Mouse (Mus musculus) frontal cortex, postnatal 36 days (tissue): ENCODE data around the gene Ccna2.

Experiments
- DNase-seq, 2 experiments: peaks; one replicate each; pipeline ENCODE4 v3.0.0; 2022; ENCODE audit warnings: low spot score in 2 of 2

Ccna2 gene

DNA sequence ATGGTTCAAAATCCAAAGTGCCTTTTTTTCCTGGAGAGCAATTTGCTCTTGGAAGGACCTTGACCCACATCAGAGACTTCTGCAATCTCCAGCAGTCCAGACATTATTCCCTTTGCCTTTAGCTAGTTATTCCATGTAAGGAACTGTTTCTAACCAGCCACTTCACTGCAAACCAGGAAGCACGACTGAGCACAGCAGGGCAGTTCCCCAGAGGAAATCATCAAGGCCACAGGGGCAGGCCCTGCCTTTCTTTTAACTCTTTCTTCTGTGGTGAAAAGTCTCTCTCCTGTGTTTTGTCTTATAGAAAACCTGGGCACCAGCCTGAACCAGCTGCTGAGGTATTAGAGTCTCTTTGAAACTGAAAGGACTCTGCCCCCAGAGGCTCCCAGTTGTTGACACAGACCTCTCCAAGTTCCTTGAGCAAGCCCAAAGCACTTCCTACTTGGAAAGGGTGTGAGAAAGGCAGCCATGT is 38.7 kb downstream of the Ccna2 start:
- DNase-seq: no peak

DNA sequence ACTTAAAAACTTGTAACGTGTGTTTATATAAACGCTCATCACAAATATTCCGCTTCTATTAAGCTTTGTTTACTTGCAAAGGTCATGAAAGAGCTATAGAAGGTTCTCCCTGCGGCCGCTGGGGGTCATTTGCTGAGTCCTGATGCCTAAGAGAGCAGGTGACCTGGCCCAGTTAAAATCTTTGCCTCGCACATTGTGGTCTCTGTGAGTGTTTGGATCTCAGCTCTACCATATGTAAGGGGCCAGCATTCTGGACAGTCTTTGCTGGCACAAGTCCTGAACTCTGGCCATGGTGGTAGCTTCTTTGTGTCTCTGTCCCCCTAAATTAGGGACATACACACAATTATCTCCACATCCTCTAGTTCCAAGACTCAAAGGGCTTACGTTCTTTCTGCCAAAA is 39.2 kb downstream of the Ccna2 start:
- no peak for DNase-seq

DNA sequence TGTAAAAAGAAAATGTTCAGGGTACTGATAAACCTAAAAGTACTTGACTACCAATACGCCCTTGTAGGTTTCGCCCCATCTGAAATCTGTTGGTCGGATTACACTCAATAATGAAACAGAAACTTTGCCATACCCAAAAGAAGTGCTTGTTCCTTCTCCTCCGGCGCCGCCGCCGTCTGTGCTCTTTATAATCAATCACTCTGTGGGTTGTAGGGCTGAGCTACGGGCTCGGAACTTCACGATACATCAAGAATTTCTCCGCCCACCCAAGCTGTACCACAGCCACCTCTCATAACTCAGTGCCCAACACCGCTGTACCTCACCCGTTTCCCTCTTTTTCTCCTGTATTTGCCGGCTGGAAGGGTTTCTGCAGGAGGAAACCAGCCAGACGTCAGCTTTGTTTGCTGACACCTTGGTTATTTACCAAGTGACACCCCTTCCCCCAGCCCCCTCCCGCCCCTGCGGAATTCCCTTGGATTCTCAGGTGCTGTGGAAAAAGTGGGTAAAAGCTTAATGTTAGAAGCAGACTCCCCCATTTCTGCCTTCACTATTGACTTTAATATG is 39.9 kb downstream of the Ccna2 start:
- no peak for DNase-seq

DNA sequence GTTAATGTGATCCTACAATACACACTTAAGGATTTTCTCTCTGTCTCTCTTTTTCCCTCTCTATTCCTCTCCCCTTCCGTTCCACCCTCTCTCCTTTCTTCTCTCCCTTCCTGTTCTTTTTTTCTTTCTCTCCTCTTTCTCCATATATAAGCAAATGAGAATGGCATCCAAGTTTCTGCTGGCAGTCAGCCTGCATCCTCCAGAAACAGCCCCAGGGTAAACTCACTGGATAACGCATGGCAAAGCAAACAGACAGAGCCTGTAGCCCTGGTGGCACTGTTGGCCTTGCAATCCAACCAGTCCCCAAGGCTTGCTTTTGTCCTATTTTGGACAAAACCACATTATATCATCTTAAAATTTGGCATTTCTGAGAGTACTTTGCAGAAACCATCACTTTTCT is 40.7 kb downstream of the Ccna2 start:
- DNase-seq: peak in 1 of 2 experiments; percentile 53

DNA sequence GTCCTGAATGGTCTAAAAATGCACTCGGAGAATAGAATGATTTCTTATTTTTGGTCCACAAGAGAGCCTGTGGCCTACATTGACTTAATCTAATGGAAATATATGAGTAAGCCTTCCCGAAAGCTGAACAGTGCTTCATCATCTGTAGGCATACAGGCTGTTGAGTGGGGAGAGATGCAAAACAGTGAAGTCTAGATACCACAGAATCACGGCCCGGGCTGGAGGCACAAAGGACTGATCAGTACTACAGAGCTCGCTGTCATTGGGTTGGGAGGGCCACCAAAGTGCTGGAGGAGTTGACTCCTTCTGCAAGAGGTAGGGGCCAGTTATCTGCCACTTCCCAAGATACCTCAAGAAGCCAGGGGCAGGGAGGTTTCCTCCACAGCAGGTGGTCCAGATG is 41.2 kb downstream of the Ccna2 start:
- peak in 1 of 2 experiments; percentile 27 for DNase-seq

DNA sequence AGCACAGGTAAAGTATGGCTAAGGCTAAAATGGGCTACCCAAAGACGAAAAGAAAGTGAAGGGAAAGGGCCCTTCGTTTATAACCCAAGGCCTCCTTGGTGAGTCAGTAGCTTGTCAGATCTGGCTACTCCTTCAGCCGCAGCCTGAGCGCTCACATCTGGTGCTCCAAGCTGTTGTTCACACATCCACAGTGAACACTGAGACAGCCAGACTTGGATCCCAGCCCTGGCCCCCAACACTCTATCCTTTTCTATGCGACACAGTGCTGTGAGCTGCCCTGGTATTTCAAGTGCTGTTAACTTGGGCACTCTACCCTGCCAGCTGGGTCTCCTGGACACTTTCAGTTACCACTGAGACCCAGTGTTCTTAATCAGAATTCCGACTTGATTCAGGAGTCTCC is 41.6 kb downstream of the Ccna2 start:
- DNase-seq: peak; percentile 78 to 87

DNA sequence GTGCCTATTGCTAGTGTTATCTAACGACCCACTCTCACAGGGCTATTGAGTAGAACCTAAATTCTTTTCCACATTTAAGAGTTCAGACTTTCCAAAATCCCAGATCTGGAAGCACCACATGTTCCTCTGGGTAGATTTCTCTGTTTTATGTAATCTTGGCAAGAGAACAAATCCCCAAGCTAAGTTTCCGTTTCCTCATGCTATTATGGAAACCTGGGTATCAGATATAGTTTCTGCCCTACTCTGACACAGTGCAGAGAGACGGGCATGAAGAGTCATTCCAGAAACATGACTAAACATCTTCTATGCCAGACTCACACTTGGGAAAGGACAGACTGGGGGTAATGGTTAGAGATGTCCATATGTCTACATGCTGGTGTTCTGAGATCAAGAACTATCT is 47.5 kb downstream of the Ccna2 start:
- DNase-seq: peak in 1 of 2 experiments; percentile 41

DNA sequence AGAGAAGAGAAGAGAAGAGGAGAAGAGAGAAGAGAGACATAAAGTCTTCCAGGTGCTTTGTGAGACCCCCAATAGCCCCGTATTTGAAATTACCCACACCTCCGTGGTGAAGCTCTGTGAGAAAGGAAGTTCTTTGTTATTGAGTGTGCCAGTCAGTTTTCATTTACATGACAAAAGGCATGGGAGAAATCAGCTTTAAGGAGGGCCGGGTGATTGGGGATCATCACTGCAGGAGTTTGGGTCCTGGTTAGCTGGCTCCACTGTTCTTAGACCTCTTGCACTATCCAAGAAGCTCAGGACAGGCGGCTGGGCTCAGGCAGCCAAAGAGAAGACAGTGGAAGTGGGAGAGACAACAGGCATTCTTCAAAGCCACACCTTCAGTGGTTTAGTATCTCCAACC is 49.8 kb downstream of the Ccna2 start:
- DNase-seq: no peak

DNA sequence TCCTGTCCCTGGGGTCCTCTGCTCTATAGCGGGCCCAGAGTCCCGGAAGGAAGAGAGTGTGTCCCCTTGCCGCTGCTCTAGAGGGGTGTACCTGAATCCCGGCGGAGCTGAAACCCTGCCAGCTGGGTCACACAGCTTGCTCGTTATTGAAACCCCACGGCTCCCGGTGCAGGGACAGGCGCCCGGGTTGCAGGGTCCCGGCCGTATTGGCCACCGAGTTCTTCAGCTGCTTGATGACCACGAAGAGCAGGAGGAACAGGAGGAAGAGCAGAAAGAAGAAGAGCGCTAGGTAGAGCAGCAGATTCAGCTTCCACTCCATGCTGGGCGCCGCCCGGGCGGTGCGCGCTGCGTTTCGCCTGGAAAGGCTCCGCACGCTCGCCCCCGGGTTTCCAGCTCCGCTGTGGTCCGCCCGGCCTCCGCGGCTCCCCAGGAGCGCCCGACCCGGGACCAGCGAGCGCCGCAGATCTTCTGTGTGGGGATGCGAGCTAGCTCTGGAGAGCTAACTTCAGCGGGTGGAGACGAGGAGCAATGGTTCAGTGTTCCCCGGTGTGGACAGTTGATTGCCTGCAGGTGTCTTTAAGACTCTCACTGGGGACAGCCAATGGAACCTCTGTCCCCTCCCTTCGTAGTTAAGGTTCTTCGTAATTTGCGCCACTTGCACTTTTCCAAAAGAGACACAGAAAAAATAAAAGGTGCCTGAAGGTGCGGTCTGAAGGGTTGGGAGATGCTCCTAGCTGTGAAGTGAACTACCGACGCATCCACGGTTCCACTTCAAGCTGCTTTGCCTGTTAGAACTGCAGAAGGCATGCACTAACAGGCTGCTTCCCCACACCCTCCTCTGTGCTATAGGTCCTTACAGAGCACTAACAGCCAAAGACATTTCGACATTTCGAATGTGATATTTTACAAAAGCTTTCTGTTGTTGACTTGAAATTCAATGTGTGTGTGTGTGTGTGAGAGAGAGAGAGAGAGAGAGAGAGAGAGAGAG is 50.6 kb downstream of the Ccna2 start, which contains the start of gene Gm11549:
Gm11549 (minus strand) TSS at position 741 of the 988 bp plus-strand sequence.
- DNase-seq: peak; percentile 62 to 70

DNA sequence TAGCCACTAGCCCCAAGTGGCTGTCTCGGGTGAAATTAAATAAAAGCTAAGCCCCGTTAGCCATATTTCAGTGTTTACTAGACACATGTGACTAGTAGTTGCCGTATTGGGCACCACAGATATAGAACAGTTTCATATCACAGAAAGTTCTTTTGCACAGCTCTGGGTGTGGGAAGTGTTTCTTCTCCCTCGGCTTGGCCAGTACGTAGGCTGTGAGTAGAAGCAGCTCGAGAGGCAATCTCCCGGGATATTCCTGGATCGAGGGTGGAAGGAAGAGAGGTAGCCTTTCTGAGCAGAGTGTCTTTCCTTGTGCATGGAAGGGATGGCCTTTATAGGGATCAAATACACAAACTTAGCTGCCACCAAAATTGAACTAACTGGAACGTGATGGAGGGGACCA is 55.8 kb downstream of the Ccna2 start:
- DNase-seq: peak; percentile 60 to 83
